Comparison of ENCODE assay signal across 15 mouse cellular contexts in genomic region chr6:88709279-88709575, GRCm38 (mm10).
"Had no signal": no experiment of that assay in that cellular context is flagged by ENCODE, and none has a peak within 500 bp of the region (broad histone marks: within the 10 kb centered on the region; RNA-seq: fewer than 3 reads in every experiment).

No protein-coding gene starts in this region.

- H3K27ac ChIP-seq: limb, embryonic 15.5 days; midbrain, embryonic 10.5 days; neural tube, embryonic 15.5 days had no signal

- DNase-seq: kidney, adult 11 months; kidney, postnatal 10 days; kidney, postnatal 4 days; layer of hippocampus, postnatal 36 days; lung, embryonic 14.5 days; lung, postnatal 10 days; lung, postnatal 4 days; midbrain, embryonic 14.5 days; right cerebral cortex, postnatal 4 days; spleen, adult 18-20 months; thymus, postnatal 36 days had no signal

- H3K9me3 ChIP-seq: limb, embryonic 15.5 days; midbrain, embryonic 10.5 days; neural tube, embryonic 15.5 days had no signal

- H3K27me3 ChIP-seq: limb, embryonic 15.5 days; neural tube, embryonic 15.5 days had no signal

- H3K4me2 ChIP-seq: limb, embryonic 15.5 days; lung, embryonic 14.5 days; neural tube, embryonic 15.5 days had no signal

- H3K9ac ChIP-seq: limb, embryonic 15.5 days; lung, embryonic 14.5 days; neural tube, embryonic 15.5 days had no signal

- H3K4me1 ChIP-seq: limb, embryonic 15.5 days; midbrain, embryonic 10.5 days had no signal

- H3K36me3 ChIP-seq: limb, embryonic 15.5 days; midbrain, embryonic 10.5 days; neural tube, embryonic 15.5 days had no signal

- H3K4me3 ChIP-seq: limb, embryonic 15.5 days; midbrain, embryonic 10.5 days; myocyte; neural tube, embryonic 15.5 days had no signal
